Mouse (Mus musculus): ENCODE measurements around the gene Trim14. TPM values are rescaled to one million over a fixed set of nuclear protein-coding genes. Genes with fewer than 3 reads are reported as not detected.

The Trim14 gene
- polyA plus RNA-seq, 1 experiment from 2014 or later = 3.1 TPM

DNA sequence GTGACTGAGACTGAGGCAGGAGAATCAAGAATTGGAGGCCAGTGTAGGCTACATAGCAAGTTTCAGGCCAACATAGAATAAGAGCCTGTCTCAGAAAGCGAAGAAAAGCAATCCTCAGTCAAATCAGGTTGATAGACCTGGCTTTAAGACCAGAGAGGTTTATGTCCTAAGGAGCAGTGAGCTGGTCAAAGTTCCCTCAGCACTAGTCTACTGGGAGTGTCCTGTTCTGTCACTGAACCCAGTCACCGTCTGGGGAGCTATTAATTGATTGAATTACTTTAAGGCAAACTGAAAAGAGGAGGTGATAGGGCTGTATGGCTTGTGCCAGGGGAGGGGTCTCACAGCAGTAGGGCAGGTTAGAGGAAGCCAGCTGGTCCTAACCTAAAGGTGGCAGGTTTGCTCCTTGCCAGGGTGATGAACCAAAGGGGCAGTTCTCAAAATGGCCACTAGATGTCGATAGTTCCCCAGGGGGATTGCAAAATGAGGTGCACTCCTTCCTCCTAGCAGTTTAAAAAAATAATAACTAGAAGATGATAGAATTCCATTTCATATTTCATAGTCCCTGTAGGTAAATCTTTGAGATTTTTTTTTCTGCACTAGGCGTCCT lies 38.6 kb downstream of the Trim14 start:
- Histone ChIP-seq H3K4me1 (ENCODE audit: insufficient read depth) (no peaks in the 10 kb centered on the region), H3K4me2 (no peak overlapping the region), H3K4me3 (ENCODE audit: low read depth, low read length) (no peak overlapping the region), H3K36me3 (ENCODE audit: insufficient read depth) (peaks cover 72% of the 10 kb centered on the region), H3K9ac (no peak overlapping the region), H3K27ac (ENCODE audit: low read depth) (no peak overlapping the region), H3K27me3 (ENCODE audit: insufficient read depth, low read length) (no peaks in the 10 kb centered on the region), H3K9me3 (ENCODE audit: low read depth, low read length) (no peaks in the 10 kb centered on the region)
- DNase-seq (peak; percentile 85), ATAC-seq (ENCODE audit: insufficient read depth) (0 out of 2 replicates have a peak, but pooled peaks have one; percentile 18)
- WGBS = 45% methylated on average over 4 of the region's 4 CpGs
- peak; percentile 98 for TF ChIP-seq CTCF (IDR thresholded peaks at IDR 0.05; ENCODE audit: low read depth)

DNA sequence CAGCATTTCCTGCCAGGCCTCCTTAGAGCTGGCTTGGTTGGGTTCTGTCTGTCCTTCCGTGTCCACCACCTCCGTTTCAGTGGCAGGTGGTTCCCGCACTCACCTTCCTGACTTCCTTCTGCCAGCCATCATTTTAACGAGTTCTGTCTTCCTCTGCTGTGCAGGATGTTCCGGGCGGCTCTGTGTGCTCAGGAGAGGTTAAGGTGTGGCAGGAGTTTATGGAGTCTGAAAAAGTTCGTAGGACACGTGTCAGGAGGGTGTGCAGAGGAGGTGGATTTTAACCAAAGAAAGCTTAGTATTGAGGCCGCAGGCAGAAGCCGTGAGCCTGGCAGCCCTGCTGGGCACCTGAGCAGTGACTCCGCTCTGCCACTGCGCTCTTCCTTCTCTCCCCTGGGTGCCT lies 40.4 kb downstream of the Trim14 start:
- Histone ChIP-seq H3K9me3 (ENCODE audit: low read depth, low read length) (no peaks in the 10 kb centered on the region), H3K36me3 (ENCODE audit: insufficient read depth) (peaks cover 55% of the 10 kb centered on the region), H3K27me3 (ENCODE audit: insufficient read depth, low read length) (no peaks in the 10 kb centered on the region), H3K27ac (ENCODE audit: low read depth) (no peak overlapping the region), H3K4me3 (ENCODE audit: low read depth, low read length) (no peak overlapping the region), H3K4me2 (no peak overlapping the region), H3K9ac (no peak overlapping the region), H3K4me1 (ENCODE audit: insufficient read depth) (no peaks in the 10 kb centered on the region)
- DNase-seq = no peak
- no peak for TF ChIP-seq CTCF (IDR thresholded peaks at IDR 0.05; ENCODE audit: low read depth)
- ATAC-seq (ENCODE audit: insufficient read depth) = no peak
- WGBS = 83% methylated on average over 12 of the region's 12 CpGs

DNA sequence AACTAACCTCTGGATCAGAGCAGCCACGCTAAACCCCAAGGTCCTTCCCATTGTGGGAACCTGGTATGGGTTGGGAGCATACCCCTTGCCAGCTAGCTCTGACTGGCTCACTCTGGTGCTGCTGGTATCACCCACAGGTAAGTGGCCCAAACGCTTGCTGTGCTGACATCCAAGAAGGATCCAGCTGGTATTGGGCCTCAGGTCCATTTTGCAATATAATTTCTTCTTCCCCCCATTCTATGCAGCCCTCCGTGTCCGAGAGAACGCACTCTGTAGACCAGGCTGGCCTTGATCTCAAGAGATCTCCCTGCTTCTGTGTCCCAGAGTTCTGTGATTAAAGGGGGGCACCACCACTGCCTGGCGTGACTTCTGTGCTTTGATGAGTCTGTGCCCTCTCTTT lies 42.9 kb downstream of the Trim14 start:
- Histone ChIP-seq H3K27me3 (ENCODE audit: insufficient read depth, low read length) (no peaks in the 10 kb centered on the region), H3K4me1 (ENCODE audit: insufficient read depth) (no peaks in the 10 kb centered on the region)

DNA sequence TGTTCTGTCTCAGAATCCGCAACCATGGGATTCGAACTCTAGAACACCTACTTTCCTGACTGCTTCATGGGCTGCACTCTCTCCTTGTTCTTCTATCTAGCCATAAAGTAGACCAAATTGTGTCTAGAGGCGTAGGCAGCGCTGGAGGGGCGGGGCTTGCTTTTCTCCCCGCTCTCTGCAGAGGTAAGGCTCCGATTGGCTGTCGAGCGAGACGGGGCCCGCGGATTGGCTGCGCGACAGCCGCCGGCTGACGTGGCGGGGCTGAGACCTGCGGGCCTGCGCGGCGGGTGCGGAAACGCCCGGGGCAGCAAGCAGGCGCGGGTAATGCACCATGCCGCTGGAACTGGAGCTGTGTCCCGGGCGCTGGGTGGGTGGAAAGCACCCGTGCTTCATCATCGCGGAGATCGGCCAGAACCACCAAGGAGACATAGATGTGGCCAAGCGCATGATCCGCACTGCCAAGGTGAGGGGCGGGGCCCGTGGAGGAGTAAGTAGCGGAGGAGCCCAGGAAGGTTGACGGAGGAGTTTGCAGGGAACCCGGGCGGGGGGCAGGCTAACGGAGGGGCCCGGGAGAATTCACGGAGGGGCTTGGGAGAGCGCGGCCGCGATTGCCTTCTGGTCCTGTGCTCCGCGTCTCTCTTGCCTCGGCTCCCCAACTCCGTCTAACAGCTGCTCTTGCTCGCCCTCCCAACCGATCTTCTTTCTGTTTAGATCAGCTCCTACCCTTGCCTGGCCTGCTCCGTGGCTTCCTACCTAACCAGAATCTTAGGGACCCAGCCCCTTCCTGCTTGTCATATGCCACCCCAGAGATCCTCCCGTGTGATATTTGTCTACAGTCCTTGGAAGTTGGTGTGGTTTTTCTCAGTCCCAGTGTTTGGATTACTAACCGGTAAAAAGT lies 46.7 kb downstream of the Trim14 start, which contains the start of gene Nans:
Nans (plus strand) TSS at position 221 of the 898 bp plus-strand sequence.
- no peak for TF ChIP-seq CTCF (IDR thresholded peaks at IDR 0.05; ENCODE audit: low read depth)
- under 1% methylated on average over 57 of the region's 58 CpGs for WGBS
- DNase-seq = peak; percentile 97

More for the DNA sequence above, 42.9 kb downstream of the Trim14 start:
- Histone ChIP-seq H3K9ac (no peak overlapping the region), H3K36me3 (ENCODE audit: insufficient read depth) (peaks cover 39% of the 10 kb centered on the region), H3K4me2 (no peak overlapping the region), H3K27ac (ENCODE audit: low read depth) (no peak overlapping the region), H3K9me3 (ENCODE audit: low read depth, low read length) (no peaks in the 10 kb centered on the region), H3K4me3 (ENCODE audit: low read depth, low read length) (no peak overlapping the region)
- 92% methylated on average over 6 of the region's 6 CpGs for WGBS
- TF ChIP-seq CTCF (IDR thresholded peaks at IDR 0.05; ENCODE audit: low read depth) = no peak
- DNase-seq (no peak), ATAC-seq (ENCODE audit: insufficient read depth) (no peak)

DNA sequence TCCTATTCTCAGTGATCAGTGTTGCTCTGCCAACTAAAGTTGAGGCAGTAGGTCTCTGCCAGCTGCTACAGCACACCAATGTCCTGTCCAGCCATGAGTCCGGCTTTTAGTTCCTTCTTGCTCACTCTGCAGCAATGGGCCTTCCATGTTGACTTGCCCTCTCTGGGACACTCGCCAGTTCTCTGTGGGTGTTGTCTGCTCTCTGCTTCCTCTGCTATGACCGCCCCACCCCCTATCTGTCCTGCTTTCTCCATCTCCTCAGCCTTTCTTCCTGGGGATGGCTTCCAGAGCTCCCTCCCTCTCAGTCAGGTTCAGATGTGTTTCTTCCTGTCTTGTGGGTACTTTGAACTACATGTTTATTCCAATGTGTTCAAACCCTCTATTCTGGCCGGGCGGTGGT lies 48.6 kb downstream of the Trim14 start:
- Histone ChIP-seq H3K4me1 (ENCODE audit: insufficient read depth) (no peaks in the 10 kb centered on the region), H3K4me2 (no peak overlapping the region), H3K9me3 (ENCODE audit: low read depth, low read length) (no peaks in the 10 kb centered on the region), H3K4me3 (ENCODE audit: low read depth, low read length) (no peak overlapping the region), H3K9ac (no peak overlapping the region), H3K36me3 (ENCODE audit: insufficient read depth) (no peaks in the 10 kb centered on the region), H3K27ac (ENCODE audit: low read depth) (no peak overlapping the region), H3K27me3 (ENCODE audit: insufficient read depth, low read length) (no peaks in the 10 kb centered on the region)
- TF ChIP-seq CTCF (IDR thresholded peaks at IDR 0.05; ENCODE audit: low read depth) = no peak
- DNase-seq (no peak), ATAC-seq (ENCODE audit: insufficient read depth) (no peak)
- 88% methylated on average over 5 of the region's 5 CpGs for WGBS

More for the DNA sequence above, 46.7 kb downstream of the Trim14 start, which contains the start of gene Nans:
- Histone ChIP-seq H3K36me3 (ENCODE audit: insufficient read depth) (peaks cover 18% of the 10 kb centered on the region), H3K27me3 (ENCODE audit: insufficient read depth, low read length) (no peaks in the 10 kb centered on the region), H3K4me1 (ENCODE audit: insufficient read depth) (no peaks in the 10 kb centered on the region), H3K27ac (ENCODE audit: low read depth) (peak within 1 kb of the TSS; percentile 78), H3K9me3 (ENCODE audit: low read depth, low read length) (no peaks in the 10 kb centered on the region), H3K4me3 (ENCODE audit: low read depth, low read length) (peak within 1 kb of the TSS; percentile 87), H3K9ac (peak within 1 kb of the TSS; percentile 82), H3K4me2 (peak within 1 kb of the TSS; percentile 70)
- ATAC-seq (ENCODE audit: insufficient read depth) = peak; percentile 98

DNA sequence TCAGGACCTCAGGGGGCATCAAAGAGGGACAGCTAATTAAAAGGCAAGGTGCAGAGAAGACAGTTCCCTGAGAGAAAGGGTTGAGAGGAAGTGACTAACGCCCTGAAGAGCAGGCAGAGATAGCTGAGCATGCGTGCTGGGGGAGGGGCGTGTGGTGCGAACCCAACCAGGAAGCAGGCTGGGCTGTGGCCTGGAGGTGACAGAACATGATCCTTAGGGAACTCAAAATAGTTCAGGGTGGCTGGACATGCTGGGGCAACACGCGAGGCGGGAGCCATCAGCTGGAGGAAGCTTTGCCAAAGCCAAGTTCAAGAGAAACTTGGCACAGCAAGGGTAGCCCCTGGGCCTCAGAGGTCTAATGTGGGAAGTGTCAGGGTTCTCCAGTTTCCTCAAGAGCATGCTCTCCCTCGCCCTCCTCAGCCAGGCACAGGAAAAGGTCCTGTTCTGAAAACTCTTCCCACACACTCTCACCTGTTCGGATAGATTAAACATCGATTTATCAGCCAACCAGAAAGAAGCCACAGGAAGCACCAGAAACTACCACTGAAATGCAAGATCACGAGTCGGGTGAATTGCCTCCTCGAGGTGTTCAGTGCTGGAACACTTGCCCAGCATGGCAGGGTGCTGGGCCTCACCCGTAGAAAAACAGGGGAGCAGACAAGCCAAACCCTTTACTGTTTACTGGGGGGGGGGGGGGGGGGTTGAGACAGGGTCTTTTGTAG lies 50.1 kb downstream of the Trim14 start:
- Histone ChIP-seq H3K36me3 (ENCODE audit: insufficient read depth) (no peaks in the 10 kb centered on the region), H3K4me3 (ENCODE audit: low read depth, low read length) (no peak overlapping the region), H3K4me1 (ENCODE audit: insufficient read depth) (no peaks in the 10 kb centered on the region), H3K4me2 (no peak overlapping the region), H3K9ac (peak overlapping the region; percentile 4; the same call in 1 of the 2 replicates), H3K27ac (ENCODE audit: low read depth) (peak overlapping the region; percentile 37; the same call in 1 of the 2 replicates), H3K27me3 (ENCODE audit: insufficient read depth, low read length) (no peaks in the 10 kb centered on the region), H3K9me3 (ENCODE audit: low read depth, low read length) (no peaks in the 10 kb centered on the region)
- WGBS = 34% methylated on average over 14 of the region's 14 CpGs
- no peak for TF ChIP-seq CTCF (IDR thresholded peaks at IDR 0.05; ENCODE audit: low read depth)
- ATAC-seq (ENCODE audit: insufficient read depth) (no peak), DNase-seq (peak; percentile 68)

Measured in lung, embryonic 14.5 days (tissue).